Mouse (Mus musculus) lung, adult 2 months (tissue): Measurements from ENCODE around the gene Pld6. TPM values are rescaled to one million over a fixed set of nuclear protein-coding genes. Genes with fewer than 3 reads are reported as not detected.

Source experiments
- DNase-seq: peaks from one replicate; pipeline ENCODE4 v3.0.0; 2022
- H3K4me1 ChIP-seq: fragments of 200-500 bp; 2 replicates; pipeline ENCODE4 v1.6.1; 2011; ENCODE audit warnings: low read length; ENCODE audit not compliant: control insufficient read depth, insufficient read depth
- H3K4me3 ChIP-seq: fragments of 200-500 bp; replicated peaks from 2 replicates; pipeline ENCODE3; 2011; ENCODE audit warnings: low read depth, mild to moderate bottlenecking, control low read depth, low read length; ENCODE audit errors: extremely low read depth
- CTCF ChIP-seq: fragments of 200-500 bp; IDR thresholded peaks from 2 replicates; pipeline ENCODE4 v1.5.1; 2011; ENCODE audit warnings: mild to moderate bottlenecking, low read length, control low read depth; ENCODE audit not compliant: insufficient read depth
- POLR2A ChIP-seq: fragments of 200-500 bp; IDR thresholded peaks from 2 replicates; pipeline ENCODE4 v1.6.1; 2011; ENCODE audit warnings: low read depth, mild to moderate bottlenecking, control low read depth, low read length, borderline replicate concordance; ENCODE audit errors: extremely low read depth
- WGBS: fragments of 180-500 bp; shearing (Covaris S2); methylation state at CpG from one replicate; pipeline ENCODE4 v1.1.7; 2018; 5-methylcytosine and 5-hydroxymethylcytosine counted together
- polyA plus RNA-seq: library from polyadenylated mRNA; depleted of rRNA; stranded (reverse); fragments of >200 nt; gene quantifications from 2 replicates; pipeline ENCODE4 v1.2.3, GENCODE M21; 2012

The Pld6 gene
- polyA plus RNA-seq, 1 experiment: 2.0 TPM

DNA sequence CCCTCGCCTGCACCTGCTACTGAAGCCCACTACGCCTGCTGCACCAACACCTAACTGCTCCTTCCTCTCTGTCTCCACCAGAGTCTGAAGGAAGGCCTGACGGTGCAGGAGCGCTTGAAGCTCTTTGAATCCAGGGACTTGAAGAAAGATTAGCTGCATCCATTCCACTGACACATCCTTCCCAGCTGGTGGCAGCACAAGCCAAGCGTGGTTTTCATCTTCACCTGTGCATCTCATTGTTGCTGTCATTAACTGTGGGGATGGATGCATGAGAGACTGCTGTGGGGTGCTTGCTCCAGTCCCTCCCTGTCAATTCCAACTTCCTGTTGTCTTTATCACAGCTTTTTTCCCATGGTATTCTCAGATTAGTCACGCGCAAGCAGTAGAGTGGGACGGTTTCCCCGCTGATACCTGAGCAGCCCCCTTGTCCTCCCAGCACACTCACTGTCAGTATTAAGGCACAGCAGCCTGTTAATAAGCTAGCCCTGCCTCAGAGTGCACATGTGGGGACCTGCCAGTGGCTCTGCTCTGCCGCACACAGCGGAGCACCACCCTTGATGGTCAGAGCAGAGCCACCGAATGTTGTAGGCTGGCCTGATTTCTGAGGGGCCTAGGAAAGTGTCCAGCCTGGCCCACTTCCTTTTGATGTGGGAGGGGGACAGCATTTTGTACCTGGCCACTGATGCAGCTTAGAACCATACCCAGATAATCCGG, 11.9 kb downstream of the Pld6 start:
- no peak for DNase-seq
- 88% methylated on average over 13 of the region's 13 CpGs for WGBS
- no peak for TF ChIP-seq POLR2A
- TF ChIP-seq CTCF: no peak
- Histone ChIP-seq H3K4me3 (no peak overlapping the region), H3K4me1 (0 out of 2 replicates have a peak, but pooled peaks cover 4% of the 10 kb centered on the region)

DNA sequence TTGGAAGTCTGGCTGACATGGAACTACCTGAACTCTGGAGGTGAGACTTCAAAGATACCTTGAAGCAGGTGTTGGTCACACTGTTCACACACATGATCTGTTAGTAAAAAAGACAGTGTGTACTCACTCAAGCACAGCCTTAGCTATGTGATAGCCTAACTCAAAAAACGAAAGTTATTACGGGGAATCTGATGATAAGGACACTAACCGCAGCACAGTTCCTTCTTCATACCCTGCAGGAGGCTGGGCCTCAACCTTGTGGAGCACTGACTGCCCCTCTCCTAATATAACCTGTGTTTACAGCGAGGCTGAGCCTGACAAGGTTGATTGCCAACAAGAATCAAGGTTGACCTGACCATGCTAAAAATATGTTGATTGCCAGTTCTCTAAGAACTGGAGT, 12.9 kb downstream of the Pld6 start:
- 76% methylated on average over 4 of the region's 4 CpGs for WGBS
- H3K4me1 ChIP-seq: 0 out of 2 replicates have a peak, but pooled peaks cover under 1% of the 10 kb centered on the region
- DNase-seq: no peak
- TF ChIP-seq CTCF (no peak), POLR2A (no peak)
- no peak overlapping the region for H3K4me3 ChIP-seq

DNA sequence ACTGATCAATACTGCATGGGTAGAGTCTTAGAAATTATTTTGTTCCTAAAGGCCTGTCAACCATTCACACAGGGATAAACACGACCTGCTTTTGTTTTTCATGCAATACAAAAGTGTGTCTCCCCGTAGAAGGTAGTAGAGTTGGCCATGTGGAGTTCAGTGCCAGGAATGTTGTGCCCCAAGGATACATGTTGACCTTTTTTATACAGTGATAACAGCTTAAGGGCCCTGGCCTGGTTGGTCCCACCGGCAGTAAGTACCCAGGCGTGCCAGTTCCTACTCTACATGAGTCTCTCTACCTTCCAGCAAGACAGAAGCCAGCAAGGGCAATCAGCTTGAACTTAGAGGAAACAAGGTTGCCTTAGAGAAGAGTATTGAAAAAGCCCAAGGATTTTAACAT, 14.5 kb downstream of the Pld6 start:
- Histone ChIP-seq H3K4me1 (no peaks in the 10 kb centered on the region), H3K4me3 (no peak overlapping the region)
- WGBS: 77% methylated on average over 4 of the region's 4 CpGs
- TF ChIP-seq POLR2A (no peak), CTCF (no peak)
- no peak for DNase-seq

DNA sequence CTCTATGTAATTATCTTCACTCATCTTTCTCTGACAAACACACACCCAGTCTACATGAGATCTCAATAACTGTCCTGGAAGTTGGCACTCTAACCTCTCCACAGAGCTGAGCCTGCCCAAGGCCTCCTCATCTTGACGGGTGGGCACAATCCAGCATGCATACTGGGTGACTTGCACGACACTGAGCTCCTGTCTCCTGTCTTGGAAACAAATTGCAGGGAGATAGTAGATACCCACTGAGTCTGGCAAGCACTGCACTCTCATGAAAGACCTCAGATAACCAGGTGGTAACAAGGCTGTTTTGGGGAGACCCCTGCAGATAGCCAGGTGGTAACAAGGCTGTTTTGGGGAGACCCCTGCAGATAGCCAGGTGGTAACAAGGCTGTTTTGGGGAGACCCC, 15.2 kb downstream of the Pld6 start:
- Histone ChIP-seq H3K4me3 (no peak overlapping the region), H3K4me1 (no peaks in the 10 kb centered on the region)
- no peak for TF ChIP-seq POLR2A
- no peak for TF ChIP-seq CTCF
- 84% methylated on average over 2 of the region's 2 CpGs for WGBS
- DNase-seq: no peak

DNA sequence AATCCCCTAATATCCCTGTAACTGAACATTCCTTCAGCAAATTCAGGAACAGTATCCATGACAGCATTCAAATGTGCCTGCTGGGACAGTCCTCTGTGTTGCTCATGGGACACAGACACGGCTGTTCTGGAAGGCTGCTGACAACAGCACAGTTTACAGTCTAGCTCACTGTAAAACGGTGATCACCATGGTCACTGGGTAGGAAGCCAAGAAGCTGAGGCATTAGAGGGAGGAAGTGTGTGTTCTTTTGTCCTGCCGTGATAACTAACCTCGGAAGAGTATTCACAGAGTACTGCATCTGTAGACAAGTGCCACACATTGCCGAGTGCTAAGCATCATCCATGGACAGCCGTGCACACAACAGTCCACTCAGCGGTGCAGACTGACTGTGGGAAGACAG, 16.7 kb downstream of the Pld6 start:
- TF ChIP-seq POLR2A: no peak
- TF ChIP-seq CTCF: no peak
- 73% methylated on average over 7 of the region's 7 CpGs for WGBS
- no peaks in the 10 kb centered on the region for H3K4me1 ChIP-seq
- no peak for DNase-seq
- no peak overlapping the region for H3K4me3 ChIP-seq

DNA sequence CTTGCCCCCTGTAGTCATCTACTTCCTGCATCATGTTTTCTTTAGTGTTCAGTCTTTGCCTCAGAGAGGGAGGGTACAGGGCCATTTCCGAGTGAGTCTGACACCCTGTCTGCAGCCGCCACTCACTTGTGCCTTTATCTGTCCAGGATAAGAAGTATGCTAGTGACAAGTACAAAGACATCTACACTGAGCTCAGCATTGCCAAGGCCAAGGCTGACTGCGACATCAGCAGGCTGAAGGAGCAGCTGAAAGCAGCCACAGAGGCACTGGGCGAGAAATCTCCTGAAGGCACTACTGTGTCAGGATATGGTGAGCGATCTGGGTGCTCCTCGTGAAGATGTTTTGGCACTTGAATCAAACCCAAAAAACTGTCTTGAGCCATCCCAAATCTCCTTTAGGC, 17.7 kb downstream of the Pld6 start:
- 75% methylated on average over 6 of the region's 6 CpGs for WGBS
- DNase-seq: no peak

DNA sequence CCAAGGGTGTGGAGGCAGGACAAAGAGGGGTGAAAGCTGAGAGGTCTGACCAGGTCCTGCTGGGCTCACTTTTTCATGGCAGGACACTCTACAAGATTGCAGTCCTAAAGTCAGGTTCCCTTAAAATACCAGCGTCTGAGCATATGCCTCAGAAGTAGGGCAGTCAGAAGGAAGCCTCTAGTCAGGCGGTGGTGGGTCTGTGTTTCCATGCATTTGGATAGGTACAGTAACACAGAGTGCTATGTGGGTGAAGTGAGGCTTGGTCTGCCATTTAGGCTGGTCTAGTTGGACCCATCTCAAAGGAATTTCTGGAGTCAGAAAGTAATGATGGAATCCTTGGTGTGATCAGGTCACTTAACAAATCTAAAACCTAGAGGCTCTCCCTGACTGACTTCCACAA, 18.1 kb downstream of the Pld6 start:
- no peaks in the 10 kb centered on the region for H3K4me1 ChIP-seq
- 93% methylated on average over 2 of the region's 2 CpGs for WGBS
- H3K4me3 ChIP-seq: no peak overlapping the region
- DNase-seq: no peak
- no peak for TF ChIP-seq POLR2A
- no peak for TF ChIP-seq CTCF

More for the DNA sequence above, 17.7 kb downstream of the Pld6 start:
- TF ChIP-seq POLR2A: no peak
- H3K4me3 ChIP-seq: no peak overlapping the region
- no peaks in the 10 kb centered on the region for H3K4me1 ChIP-seq

DNA sequence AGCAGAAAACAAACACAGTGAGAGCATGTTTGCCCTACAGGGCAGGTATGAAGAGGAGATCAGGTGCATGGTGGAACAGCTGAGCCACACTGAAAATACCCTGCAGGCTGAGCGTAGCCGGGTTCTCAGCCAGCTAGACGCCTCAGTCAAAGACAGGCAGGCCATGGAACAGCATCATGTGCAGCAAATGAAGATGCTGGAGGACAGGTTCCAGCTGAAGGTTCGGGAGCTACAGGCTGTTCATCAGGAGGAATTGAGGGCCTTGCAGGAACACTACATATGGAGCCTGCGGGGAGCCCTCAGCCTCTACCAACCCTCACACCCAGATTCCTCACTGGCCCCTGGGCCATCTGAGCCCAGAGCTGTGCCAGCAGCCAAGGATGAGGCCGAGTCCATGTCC, 26.6 kb downstream of the Pld6 start:
- TF ChIP-seq CTCF: no peak
- no peak for TF ChIP-seq POLR2A
- H3K4me3 ChIP-seq: no peak overlapping the region
- peaks cover 8% of the 10 kb centered on the region for H3K4me1 ChIP-seq
- 93% methylated on average over 6 of the region's 6 CpGs for WGBS
- DNase-seq: no peak

DNA sequence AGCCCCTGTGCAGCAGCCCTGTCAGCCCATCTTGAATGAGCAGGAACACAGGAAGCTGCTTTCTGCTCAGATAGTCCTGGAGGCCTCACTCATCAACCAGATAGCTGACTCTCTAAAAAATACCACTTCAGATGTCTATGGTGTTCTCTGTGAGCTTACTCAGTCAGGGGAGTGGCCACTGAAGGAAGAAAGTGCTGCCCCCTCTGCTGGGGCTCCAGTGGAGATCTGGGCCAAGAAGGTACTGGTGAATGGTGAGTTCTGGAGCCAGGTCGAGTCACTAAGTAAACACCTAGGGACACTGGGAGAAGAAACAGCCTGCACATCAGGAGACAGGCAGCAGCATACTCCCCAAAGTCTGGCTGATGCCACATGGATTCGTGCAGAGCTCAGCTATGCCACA, 27.8 kb downstream of the Pld6 start:
- peaks cover 8% of the 10 kb centered on the region for H3K4me1 ChIP-seq
- WGBS: 71% methylated on average over 2 of the region's 2 CpGs
- no peak for TF ChIP-seq CTCF
- TF ChIP-seq POLR2A: no peak
- no peak overlapping the region for H3K4me3 ChIP-seq
- no peak for DNase-seq

DNA sequence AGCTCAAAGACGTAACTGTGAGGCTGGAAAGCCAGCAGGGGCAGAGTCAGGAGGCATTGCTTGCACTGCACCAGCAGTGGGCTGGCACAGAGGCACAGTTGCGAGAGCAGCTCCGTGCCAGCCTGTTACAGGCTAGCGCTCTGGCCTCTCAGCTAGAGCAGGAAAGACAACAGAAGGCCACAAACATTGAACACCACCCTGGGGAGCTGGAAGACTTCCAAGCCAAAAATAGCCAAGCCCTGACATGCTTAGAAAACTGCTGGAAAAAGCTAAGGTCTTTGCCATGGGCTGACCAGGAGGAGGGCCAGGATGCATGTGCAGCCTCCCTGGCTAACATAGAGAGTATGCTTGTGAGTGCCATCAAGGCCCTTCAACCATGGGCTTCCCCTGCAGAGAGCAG, 28.3 kb downstream of the Pld6 start:
- WGBS: 25% methylated on average over 4 of the region's 4 CpGs
- DNase-seq: no peak
- Histone ChIP-seq H3K4me1 (peaks cover 8% of the 10 kb centered on the region), H3K4me3 (no peak overlapping the region)
- TF ChIP-seq POLR2A (no peak), CTCF (no peak)
